Mouse (Mus musculus) monocyte, adult 5-6 weeks (primary cell): ENCODE measurements around the gene Maml3. TPM values are rescaled to one million over a fixed set of nuclear protein-coding genes. Genes with fewer than 3 reads are reported as not detected.

Experiments used
- ATAC-seq: fragments of 153-309, 156-312 bp; replicated peaks from 2 replicates; pipeline ENCODE4 v1.8.0; 2017; ENCODE audit warnings: mild to moderate bottlenecking; ENCODE audit not compliant: low TSS enrichment, insufficient number of reproducible peaks, severe bottlenecking, poor library complexity, low FRiP score
- total RNA-seq: library from RNA; stranded (forward); fragments of 200-1000, 200-491, 200-594 nt; gene quantifications from 3 replicates; pipeline ENCODE4 v1.2.3, GENCODE M21; 2017

Maml3 gene
- total RNA-seq, 1 experiment from 2014 or later, result 8.5 TPM

- no peak for ATAC-seq
These were observed 88.7 kb downstream of the Maml3 start for GRCm38 (mm10) chr3:52016178-52016577.

GRCm38 (mm10) chr3:52015556-52015955 lies 89.3 kb downstream of the Maml3 start:
- ATAC-seq, result no peak

GRCm38 (mm10) chr3:52011032-52011710 lies 93.7 kb downstream of the Maml3 start:
- no peak for ATAC-seq

GRCm38 (mm10) chr3:52009321-52009720 lies 95.6 kb downstream of the Maml3 start:
- ATAC-seq, result no peak

- ATAC-seq, result 0 out of 2 replicates have a peak, but pooled peaks have one; percentile 27
These were observed 97.1 kb downstream of the Maml3 start for GRCm38 (mm10) chr3:52007602-52008252.

- ATAC-seq, result no peak
These were observed 98.0 kb downstream of the Maml3 start for GRCm38 (mm10) chr3:52006721-52007330.

GRCm38 (mm10) chr3:52003663-52004062 lies 101.2 kb downstream of the Maml3 start:
- no peak for ATAC-seq

GRCm38 (mm10) chr3:52001518-52001895 lies 103.4 kb downstream of the Maml3 start:
- no peak for ATAC-seq

- ATAC-seq, result no peak
These were observed 103.9 kb downstream of the Maml3 start for GRCm38 (mm10) chr3:52000871-52001517.

GRCm38 (mm10) chr3:51999671-52000437 lies 105.0 kb downstream of the Maml3 start:
- peak; percentile 94 for ATAC-seq

GRCm38 (mm10) chr3:51998511-51999399 lies 106.1 kb downstream of the Maml3 start:
- ATAC-seq, result no peak

- no peak for ATAC-seq
These were observed 107.3 kb downstream of the Maml3 start for GRCm38 (mm10) chr3:51997616-51998015.

GRCm38 (mm10) chr3:51986507-51986906 lies 118.4 kb downstream of the Maml3 start:
- no peak for ATAC-seq

- ATAC-seq, result 0 out of 2 replicates have a peak, but pooled peaks have one; percentile 43
These were observed 123.4 kb downstream of the Maml3 start for GRCm38 (mm10) chr3:51981496-51981895.

GRCm38 (mm10) chr3:51977654-51978352 lies 127.1 kb downstream of the Maml3 start:
- ATAC-seq, result no peak

- no peak for ATAC-seq
These were observed 130.3 kb downstream of the Maml3 start for GRCm38 (mm10) chr3:51974601-51975000.

- ATAC-seq, result no peak
These were observed 130.7 kb downstream of the Maml3 start for GRCm38 (mm10) chr3:51974153-51974552.
